ENCODE assay signal across 9 mouse cellular contexts in the genomic region with DNA sequence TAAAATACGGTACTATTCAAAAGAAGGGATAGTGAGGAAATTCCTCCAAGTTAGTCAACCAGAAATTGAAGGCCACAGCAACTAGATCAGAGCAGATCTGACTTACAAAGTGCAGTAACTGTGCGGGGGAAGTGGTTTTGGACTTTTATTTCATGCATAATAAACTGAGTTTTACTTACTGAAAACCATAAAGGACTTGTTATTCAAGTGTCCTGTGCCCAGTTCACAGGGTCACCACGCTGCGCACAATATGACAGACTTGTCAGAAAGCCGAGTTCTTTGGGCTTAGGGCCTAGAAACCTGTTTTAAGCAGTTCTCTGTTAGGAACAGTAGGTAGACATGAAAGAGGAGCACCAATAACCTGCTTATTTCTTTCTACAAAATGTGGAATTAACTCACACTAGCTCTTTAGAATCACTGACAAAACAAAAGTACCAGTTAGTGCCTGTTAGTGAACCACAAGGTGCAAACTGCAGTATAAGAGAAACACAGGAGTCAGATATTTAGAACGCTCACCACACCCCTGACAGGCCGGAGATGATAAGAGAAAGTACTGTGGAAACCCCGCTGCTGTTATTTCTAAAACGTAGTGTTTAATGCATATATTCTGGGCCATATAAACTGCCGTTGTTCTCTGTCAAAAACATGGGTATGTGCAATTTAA. TPM values are rescaled to one million over a fixed set of nuclear protein-coding genes. Genes with fewer than 3 reads are reported as not detected.
DNase-seq lines count a peak whose midpoint lies in the region; ATAC-seq and TF ChIP-seq lines count a peak whose summit lies in the region.
"Had no signal": no experiment of that assay in that cellular context is flagged by ENCODE, and none has a peak within 500 bp of the region (broad histone marks: within the 10 kb centered on the region; RNA-seq: fewer than 3 reads in every experiment).

A gene (minus strand): TSS at position 110 of the 664 bp plus-strand sequence.

- H3K27me3 ChIP-seq in heart, embryonic 10.5 days (ENCODE audit: insufficient read depth, poor library complexity, severe bottlenecking), result 0 out of 2 replicates have a peak, but pooled peaks cover 7% of the 10 kb centered on the region
- no peaks in the 10 kb centered on the region for H3K27me3 ChIP-seq in MEL (ENCODE audit: control insufficient read depth in 1 of 2, insufficient read depth in 2 of 2, low read length in 2 of 2)
- peaks cover 8% of the 10 kb centered on the region for H3K27me3 ChIP-seq in forebrain, embryonic 16.5 days (replicated peaks; ENCODE audit: control insufficient read depth, insufficient read depth, low read length)
- 0 out of 2 replicates have a peak, but pooled peaks cover 5% of the 10 kb centered on the region for H3K27me3 ChIP-seq in liver, postnatal 0 days (ENCODE audit: insufficient read depth, low read length)

- H3K27ac ChIP-seq in heart, embryonic 10.5 days, result peak within 1 kb of the TSS; percentile 85
- H3K27ac ChIP-seq in MEL (ENCODE audit: control insufficient read depth, low read depth, low read length), result peak within 1 kb of the TSS; percentile 98
- no peak within 1 kb of the TSS for H3K27ac ChIP-seq in forebrain, embryonic 16.5 days (ENCODE audit: low read length)
- H3K27ac ChIP-seq in liver, postnatal 0 days (ENCODE audit: low read depth), result peak within 1 kb of the TSS; percentile 98

- no peak; a peak in 2 of 4 replicates for TF ChIP-seq POLR2A in MEL (IDR thresholded peaks at IDR 0.05; ENCODE audit: control insufficient read depth in 1 of 2, insufficient read depth in 1 of 2, low read depth in 1 of 2, low read length in 2 of 2, poor library complexity in 1 of 2)

- H3K4me1 ChIP-seq in heart, embryonic 10.5 days, result peaks cover 7% of the 10 kb centered on the region; the same call in 1 of the 2 replicates
- H3K4me1 ChIP-seq in MEL (ENCODE audit: control insufficient read depth in 1 of 2, insufficient read depth in 2 of 2, low read length in 2 of 2), result peaks cover 8 to 10% of the 10 kb centered on the region in 2 experiments
- H3K4me1 ChIP-seq in forebrain, embryonic 16.5 days (replicated peaks; ENCODE audit: control insufficient read depth, insufficient read depth, low read length), result peaks cover 9% of the 10 kb centered on the region
- H3K4me1 ChIP-seq in liver, postnatal 0 days (ENCODE audit: insufficient read depth), result peaks cover 4% of the 10 kb centered on the region; the same call in 1 of the 2 replicates

- peak; percentile 92 to 94 for TF ChIP-seq EP300 in MEL (IDR thresholded peaks at IDR 0.05; ENCODE audit: low read depth in 1 of 2, low read length in 2 of 2)
- peak; percentile 92 for TF ChIP-seq EP300 in liver, postnatal 0 days (IDR thresholded peaks at IDR 0.05; ENCODE audit: low read depth)

- peak within 1 kb of the TSS; percentile 66 for H3K4me2 ChIP-seq in forebrain, embryonic 16.5 days (ENCODE audit: low read length)
- H3K4me2 ChIP-seq in liver, postnatal 0 days (ENCODE audit: low read depth, low read length), result peak within 1 kb of the TSS; percentile 75

- no peaks in the 10 kb centered on the region for H3K9me3 ChIP-seq in heart, embryonic 10.5 days
- H3K9me3 ChIP-seq in MEL (replicated peaks; ENCODE audit: insufficient read depth, low read length), result no peaks in the 10 kb centered on the region
- no peaks in the 10 kb centered on the region for H3K9me3 ChIP-seq in forebrain, embryonic 16.5 days (ENCODE audit: control insufficient read depth, low read length)
- H3K9me3 ChIP-seq in liver, postnatal 0 days (ENCODE audit: low read length), result no peaks in the 10 kb centered on the region

- 47% methylated on average over 10 of the region's 10 CpGs for WGBS in heart, embryonic 10.5 days
- 56% methylated on average over 10 of the region's 10 CpGs for WGBS in forebrain, embryonic 16.5 days
- 36% methylated on average over 10 of the region's 10 CpGs for WGBS in liver, postnatal 0 days (ENCODE audit: insufficient replicate concordance)

- H3K4me3 ChIP-seq in heart, embryonic 10.5 days, result peak within 1 kb of the TSS; percentile 74
- peak within 1 kb of the TSS; percentile 85 to 99 for H3K4me3 ChIP-seq in MEL (ENCODE audit: control insufficient read depth in 1 of 2, insufficient read depth in 1 of 2, low read depth in 2 of 2, low read length in 2 of 2)
- H3K4me3 ChIP-seq in forebrain, embryonic 16.5 days (replicated peaks; ENCODE audit: low read length), result peak within 1 kb of the TSS; percentile 46
- H3K4me3 ChIP-seq in liver, postnatal 0 days (ENCODE audit: low read depth, low read length), result peak within 1 kb of the TSS; percentile 67

- peaks cover 9% of the 10 kb centered on the region; the same call in 1 of the 2 replicates for H3K79me2 ChIP-seq in MEL (ENCODE audit: control insufficient read depth, insufficient read depth, low read length, poor library complexity)

- DNase-seq in heart, embryonic 10.5 days (ENCODE audit: low spot score), result no peak
- no peak for DNase-seq in heart, postnatal 14 days
- DNase-seq in MEL (ENCODE audit: low read depth, low spot score), result peak; percentile 91
- peak; percentile 30 for DNase-seq in liver, postnatal 0 days
- no peak for DNase-seq in adrenal gland, postnatal 36 days
- no peak for DNase-seq in thymus, postnatal 36 days
- no peak for DNase-seq in urinary bladder, postnatal 4 days (ENCODE audit: low spot score in 2 of 2)
- DNase-seq: thymus, adult 2 months had no signal

- ATAC-seq in forebrain, embryonic 16.5 days, result no peak
- peak; percentile 78 for ATAC-seq in liver, postnatal 0 days

- intact Hi-C loops in heart, postnatal 14 days (cut with DNase I), result no loop called here

- peak within 1 kb of the TSS; percentile 96 for H3K9ac ChIP-seq in MEL (ENCODE audit: control insufficient read depth, low read depth, low read length, poor library complexity, severe bottlenecking)
- H3K9ac ChIP-seq in forebrain, embryonic 16.5 days (replicated peaks; ENCODE audit: low read depth, low read length), result peak within 1 kb of the TSS; percentile 54
- peak within 1 kb of the TSS; percentile 93 for H3K9ac ChIP-seq in liver, postnatal 0 days (replicated peaks)

- no peak for TF ChIP-seq CTCF in MEL (IDR thresholded peaks at IDR 0.05 in 2 of 3, conservative IDR thresholded peaks at IDR 0.05 in 1 of 3; ENCODE audit: control insufficient read depth in 1 of 3, insufficient read depth in 1 of 3, low read depth in 2 of 3, low read length in 3 of 3, poor library complexity in 1 of 3, severe bottlenecking in 1 of 3)
- no peak for TF ChIP-seq CTCF in liver, postnatal 0 days (IDR thresholded peaks at IDR 0.05; ENCODE audit: low read depth)

- no peak for TF ChIP-seq RAD21 in MEL (IDR thresholded peaks at IDR 0.05; ENCODE audit: low read depth, low read length)

- H3K36me3 ChIP-seq in heart, embryonic 10.5 days, result no peaks in the 10 kb centered on the region
- peaks cover 0 to 11% of the 10 kb centered on the region in 2 experiments; a peak in 2 of 4 replicates for H3K36me3 ChIP-seq in MEL (ENCODE audit: control insufficient read depth in 1 of 2, insufficient read depth in 2 of 2, low read length in 2 of 2)
- no peaks in the 10 kb centered on the region for H3K36me3 ChIP-seq in forebrain, embryonic 16.5 days (ENCODE audit: control insufficient read depth, insufficient read depth)
- H3K36me3 ChIP-seq in liver, postnatal 0 days (replicated peaks; ENCODE audit: insufficient read depth, low read length), result no peaks in the 10 kb centered on the region

TF ChIP-seq in MEL, 35 proteins besides CTCF, POLR2A, EP300 and RAD21 (continues in another document):
- TF ChIP-seq CHD1 (IDR thresholded peaks at IDR 0.05; ENCODE audit: low read depth, low read length) (0 out of 2 replicates have a peak, but pooled peaks have one; percentile 58), GABPA (IDR thresholded peaks at IDR 0.05; ENCODE audit: low read depth, low read length) (0 out of 2 replicates have a peak, but pooled peaks have one; percentile 5), MAFK (IDR thresholded peaks at IDR 0.05; ENCODE audit: borderline replicate concordance, low read depth, low read length) (peak; percentile 40), MYB (IDR thresholded peaks at IDR 0.05; ENCODE audit: low read depth, low read length) (peak; percentile 92), ELF1 (IDR thresholded peaks at IDR 0.05; ENCODE audit: low read depth, low read length) (0 out of 2 replicates have a peak, but pooled peaks have one; percentile 18), SIN3A (IDR thresholded peaks at IDR 0.05; ENCODE audit: low read length) (peak; percentile 83), POLR2AphosphoS5 (IDR thresholded peaks at IDR 0.05; ENCODE audit: borderline replicate concordance, low read depth, low read length) (peak; percentile 72; the same call in 1 of the 2 replicates), ETS1 (IDR thresholded peaks at IDR 0.05; ENCODE audit: low read depth, low read length) (peak; percentile 85), MAZ (IDR thresholded peaks at IDR 0.05; ENCODE audit: low read depth, low read length) (no peak), RCOR1 (IDR thresholded peaks at IDR 0.05; ENCODE audit: low read depth, low read length) (peak; percentile 68), TCF12 (IDR thresholded peaks at IDR 0.05; ENCODE audit: low read depth, low read length) (peak; percentile 88), MYC (IDR thresholded peaks at IDR 0.05; ENCODE audit: low read depth, low read length) (peak; percentile 83), BHLHE40 (IDR thresholded peaks at IDR 0.05; ENCODE audit: borderline replicate concordance, low read depth, low read length) (no peak), ZMIZ1 (IDR thresholded peaks at IDR 0.05; ENCODE audit: low read depth, low read length) (peak; percentile 89), TAL1 (IDR thresholded peaks at IDR 0.05; ENCODE audit: low read length) (peak; percentile 69), KAT2A (conservative IDR thresholded peaks at IDR 0.05; ENCODE audit: low read depth, low read length) (no peak), MEF2A (IDR thresholded peaks at IDR 0.05; ENCODE audit: extremely low read depth, insufficient replicate concordance, low read depth, low read length, poor library complexity, severe bottlenecking) (no peak), SMC3 (IDR thresholded peaks at IDR 0.05; ENCODE audit: low read depth, low read length) (no peak), JUND (IDR thresholded peaks at IDR 0.05; ENCODE audit: low read depth, low read length) (peak; percentile 34; the same call in 1 of the 2 replicates), USF1 (IDR thresholded peaks at IDR 0.05; ENCODE audit: low read depth, low read length) (no peak)

RNA-seq across cellular contexts. Expression of the gene that starts here (rescaled TPM):
- 3.9 and 5.3 TPM in 2 replicates for polyA plus RNA-seq in heart, embryonic 10.5 days (2016; fragmentation: Nextera tagmentation; extraction: Ambion mirVana)
- under 1 TPM; 0.22 to 0.37 TPM for total RNA-seq in heart, postnatal 14 days (2021)
- 11.7 and 18.3 TPM in 2 replicates for total RNA-seq in MEL (2012; rRNA removed)
- 10 to 100 TPM in 1 of 2 experiments, not detected in 1; 14.7 TPM for polyA plus RNA-seq in MEL (2012; ENCODE audit: insufficient read depth in 1 of 2, insufficient read length in 2 of 2, low read depth in 1 of 2, low replicate concordance in 2 of 2, missing spikeins in 1 of 2)
- not detected in 2 replicates for polyA plus RNA-seq in forebrain, embryonic 16.5 days (2015; fragmentation: Nextera tagmentation; extraction: Ambion mirVana)
- polyA plus RNA-seq in liver, postnatal 0 days (2015; fragmentation: Nextera tagmentation; extraction: Ambion mirVana), result 10.8 and 12.6 TPM in 2 replicates
- total RNA-seq in adrenal gland, postnatal 36 days (2021), result under 1 TPM; 0.26 to 0.69 TPM

Comparison
In these comparisons a context has a peak if more than half of its experiments do, and no peak if none do; other contexts are left out.
1. DNase-seq: peak in MEL (single experiment) and liver, postnatal 0 days (single experiment); none in heart, embryonic 10.5 days (single experiment), heart, postnatal 14 days (0 of 2), adrenal gland, postnatal 36 days (0 of 2), thymus, postnatal 36 days (0 of 2) and urinary bladder, postnatal 4 days (0 of 2).
2. Peak in every context shown above with its lines, with median percentiles within 50 percentile points of each other: H3K4me3 ChIP-seq and H3K9ac ChIP-seq.